29 mouse cellular contexts compared by ENCODE assay signal in the genomic region with DNA sequence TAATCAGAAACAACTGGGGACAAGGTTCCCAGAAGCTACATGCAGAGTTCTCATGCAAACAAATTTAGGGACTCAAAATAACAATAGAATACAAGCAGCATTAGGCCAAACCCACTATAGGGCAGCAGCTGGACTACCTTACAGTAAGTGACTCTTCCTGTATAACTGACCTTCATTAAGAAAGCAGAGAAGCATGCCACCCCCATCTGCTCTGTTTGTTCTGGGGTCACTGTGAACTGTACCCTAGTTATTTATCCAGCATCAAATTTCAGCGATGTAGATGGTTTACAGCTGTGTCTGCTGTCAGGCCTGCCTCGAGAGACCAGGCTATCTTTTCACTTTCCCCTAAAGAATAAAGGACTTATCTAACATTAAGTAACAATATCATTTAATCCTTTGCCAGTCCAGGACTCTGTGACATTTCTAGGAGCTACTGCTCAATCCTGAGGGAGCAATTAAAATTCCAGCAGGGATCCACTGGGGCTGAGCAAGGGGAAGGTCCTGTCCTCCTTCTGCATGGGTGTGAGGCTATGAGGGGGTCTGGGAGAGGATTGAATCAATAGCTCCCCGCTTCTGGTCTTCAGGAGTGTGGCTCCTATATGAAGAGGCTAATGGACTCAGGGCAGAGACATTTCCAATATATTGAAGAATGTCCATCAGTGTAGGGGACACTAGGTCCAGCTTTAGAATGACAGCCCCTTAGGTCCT. TPM values are rescaled to one million over a fixed set of nuclear protein-coding genes. Genes with fewer than 3 reads are reported as not detected.
A peak's percentile ranks its signal among the peaks of the same experiment; 100 is the strongest.
DNase-seq lines count a peak whose midpoint lies in the region; ATAC-seq and TF ChIP-seq lines count a peak whose summit lies in the region.
"Had no signal": no experiment of that assay in that cellular context is flagged by ENCODE, and none has a peak within 500 bp of the region (broad histone marks: within the 10 kb centered on the region; RNA-seq: fewer than 3 reads in every experiment).

No protein-coding gene starts in this region.

- no peak for TF ChIP-seq CTCF in kidney, postnatal 0 days (IDR thresholded peaks at IDR 0.05; ENCODE audit: low read depth)
- no peak for TF ChIP-seq CTCF in stomach, postnatal 0 days (IDR thresholded peaks at IDR 0.05; ENCODE audit: low read depth)

- TF ChIP-seq EP300 in stomach, postnatal 0 days (optimal IDR thresholded peaks at IDR 0.05): no peak

- no peaks in the 10 kb centered on the region for H3K9me3 ChIP-seq in kidney, embryonic 14.5 days (ENCODE audit: control insufficient read depth, low read length)
- no peaks in the 10 kb centered on the region for H3K9me3 ChIP-seq in kidney, postnatal 0 days (replicated peaks; ENCODE audit: low read length)
- H3K9me3 ChIP-seq in stomach, embryonic 16.5 days (replicated peaks; ENCODE audit: control insufficient read depth, low read length): no peaks in the 10 kb centered on the region
- H3K9me3 ChIP-seq in stomach, postnatal 0 days (ENCODE audit: control insufficient read depth, low read length): no peaks in the 10 kb centered on the region
- H3K9me3 ChIP-seq: embryonic facial prominence, embryonic 12.5 days; embryonic facial prominence, embryonic 15.5 days; hindbrain, embryonic 10.5 days; hindbrain, embryonic 13.5 days had no signal

- H3K27me3 ChIP-seq in kidney, embryonic 14.5 days (ENCODE audit: control insufficient read depth, insufficient read depth, low read length): no peaks in the 10 kb centered on the region
- no peaks in the 10 kb centered on the region for H3K27me3 ChIP-seq in kidney, postnatal 0 days (ENCODE audit: insufficient read depth, low read length)
- no peaks in the 10 kb centered on the region for H3K27me3 ChIP-seq in stomach, embryonic 16.5 days (ENCODE audit: control insufficient read depth, insufficient read depth, low read length)
- H3K27me3 ChIP-seq in stomach, postnatal 0 days (ENCODE audit: control insufficient read depth, insufficient read depth, low read length): no peaks in the 10 kb centered on the region
- H3K27me3 ChIP-seq: embryonic facial prominence, embryonic 12.5 days; embryonic facial prominence, embryonic 15.5 days; hindbrain, embryonic 13.5 days had no signal

- DNase-seq in kidney, postnatal 25 days: no peak
- DNase-seq in kidney, postnatal 0 days (ENCODE audit: low spot score): peak; percentile 63
- DNase-seq in kidney, postnatal 10 days: no peak
- DNase-seq in stomach, postnatal 0 days (ENCODE audit: low spot score): no peak
- DNase-seq: adrenal gland, adult 2 months; adrenal gland, postnatal 14 days; cerebellum, adult 11 months; cerebellum, adult 2 months; cerebellum, adult 9-11 months; cerebellum, postnatal 25 days; forebrain, postnatal 0 days; gastrocnemius, adult 2 months; gastrocnemius, postnatal 14 days; heart, adult 2 months; heart, postnatal 36 days had no signal

- no peaks in the 10 kb centered on the region for H3K36me3 ChIP-seq in kidney, embryonic 14.5 days (ENCODE audit: control insufficient read depth, insufficient read depth, low read length)
- no peaks in the 10 kb centered on the region for H3K36me3 ChIP-seq in kidney, postnatal 0 days (ENCODE audit: insufficient read depth, low read length)
- no peaks in the 10 kb centered on the region for H3K36me3 ChIP-seq in stomach, embryonic 16.5 days (ENCODE audit: control insufficient read depth, insufficient read depth, low read length)
- H3K36me3 ChIP-seq in stomach, postnatal 0 days (ENCODE audit: control insufficient read depth, insufficient read depth, low read length): no peaks in the 10 kb centered on the region
- H3K36me3 ChIP-seq: embryonic facial prominence, embryonic 12.5 days; embryonic facial prominence, embryonic 15.5 days; hindbrain, embryonic 10.5 days; hindbrain, embryonic 13.5 days had no signal

- H3K27ac ChIP-seq in kidney, embryonic 14.5 days (ENCODE audit: low read depth, low read length): no peak overlapping the region
- H3K27ac ChIP-seq in kidney, postnatal 0 days: no peak overlapping the region
- no peak overlapping the region for H3K27ac ChIP-seq in stomach, embryonic 16.5 days (ENCODE audit: low read length)
- H3K27ac ChIP-seq in stomach, postnatal 0 days (replicated peaks): no peak overlapping the region
- H3K27ac ChIP-seq: embryonic facial prominence, embryonic 12.5 days; embryonic facial prominence, embryonic 15.5 days; gastrocnemius, adult 2 months; heart, adult 2 months; hindbrain, embryonic 10.5 days; hindbrain, embryonic 13.5 days had no signal

- ATAC-seq in kidney, embryonic 14.5 days (ENCODE audit: low FRiP score, low TSS enrichment): peak; percentile 89
- ATAC-seq in kidney, postnatal 0 days (replicated peaks; ENCODE audit: low FRiP score, low read depth): no peak
- ATAC-seq in stomach, embryonic 16.5 days (ENCODE audit: insufficient read depth, low FRiP score): peak; percentile 21; the same call in 1 of the 2 replicates
- ATAC-seq in stomach, postnatal 0 days (ENCODE audit: low FRiP score, low TSS enrichment): no peak
- ATAC-seq: CD4-positive, CD25-positive, alpha-beta regulatory T cell, adult 4 months; forebrain, embryonic 14.5 days; forebrain, postnatal 0 days; hindbrain, embryonic 16.5 days had no signal

- H3K9ac ChIP-seq in kidney, embryonic 14.5 days (ENCODE audit: low read depth, low read length): no peak overlapping the region
- H3K9ac ChIP-seq in kidney, postnatal 0 days (ENCODE audit: low read depth, low read length): no peak overlapping the region
- no peak overlapping the region for H3K9ac ChIP-seq in stomach, embryonic 16.5 days (ENCODE audit: low read length)
- H3K9ac ChIP-seq in stomach, postnatal 0 days (ENCODE audit: low read length): no peak overlapping the region
- H3K9ac ChIP-seq: embryonic facial prominence, embryonic 12.5 days; embryonic facial prominence, embryonic 15.5 days; forebrain, postnatal 0 days; hindbrain, embryonic 13.5 days had no signal

- H3K4me2 ChIP-seq in kidney, embryonic 14.5 days (replicated peaks; ENCODE audit: low read depth, low read length): no peak overlapping the region
- H3K4me2 ChIP-seq in kidney, postnatal 0 days (ENCODE audit: low read length): no peak overlapping the region
- H3K4me2 ChIP-seq in stomach, embryonic 16.5 days (ENCODE audit: low read depth, low read length): no peak overlapping the region
- no peak overlapping the region for H3K4me2 ChIP-seq in stomach, postnatal 0 days (replicated peaks; ENCODE audit: low read depth)
- H3K4me2 ChIP-seq: embryonic facial prominence, embryonic 12.5 days; embryonic facial prominence, embryonic 15.5 days; heart, embryonic 11.5 days; hindbrain, embryonic 13.5 days had no signal

- WGBS in kidney, embryonic 14.5 days: 37% methylated on average over 3 of the region's 3 CpGs
- WGBS in kidney, postnatal 0 days: 28% methylated on average over 3 of the region's 3 CpGs
- WGBS in stomach, embryonic 16.5 days: 39% methylated on average over 3 of the region's 3 CpGs
- WGBS in stomach, postnatal 0 days: 42% methylated on average over 3 of the region's 3 CpGs

- H3K4me1 ChIP-seq in kidney, embryonic 14.5 days (ENCODE audit: control insufficient read depth, insufficient read depth, low read length): no peaks in the 10 kb centered on the region
- no peaks in the 10 kb centered on the region for H3K4me1 ChIP-seq in kidney, postnatal 0 days (replicated peaks; ENCODE audit: insufficient read depth, low read length)
- no peaks in the 10 kb centered on the region for H3K4me1 ChIP-seq in stomach, embryonic 16.5 days (ENCODE audit: control insufficient read depth, insufficient read depth, low read length)
- no peaks in the 10 kb centered on the region for H3K4me1 ChIP-seq in stomach, postnatal 0 days (replicated peaks; ENCODE audit: control insufficient read depth, insufficient read depth)
- H3K4me1 ChIP-seq: embryonic facial prominence, embryonic 12.5 days; embryonic facial prominence, embryonic 15.5 days; hindbrain, embryonic 13.5 days had no signal

- no peak overlapping the region for H3K4me3 ChIP-seq in kidney, embryonic 14.5 days (ENCODE audit: low read length)
- no peak overlapping the region for H3K4me3 ChIP-seq in kidney, postnatal 0 days (replicated peaks; ENCODE audit: low read depth, low read length)
- no peak overlapping the region for H3K4me3 ChIP-seq in stomach, embryonic 16.5 days (replicated peaks; ENCODE audit: low read length)
- no peak overlapping the region for H3K4me3 ChIP-seq in stomach, postnatal 0 days (ENCODE audit: low read depth, low read length)
- H3K4me3 ChIP-seq: embryonic facial prominence, embryonic 12.5 days; embryonic facial prominence, embryonic 15.5 days; gastrocnemius, adult 2 months; heart, adult 2 months; hindbrain, embryonic 10.5 days; hindbrain, embryonic 13.5 days had no signal

RNA-seq across cellular contexts. Expression of a gene that starts 38.5 kb away (rescaled TPM):
- not detected in 2 replicates for polyA plus RNA-seq in kidney, embryonic 14.5 days (2014; fragmentation: Nextera tagmentation; extraction: Ambion mirVana)
- polyA plus RNA-seq in kidney, postnatal 0 days (2015; fragmentation: Nextera tagmentation; extraction: Ambion mirVana): not detected in 2 replicates
- polyA plus RNA-seq in stomach, embryonic 16.5 days (2015; fragmentation: Nextera tagmentation; extraction: Ambion mirVana): 0.03 TPM in 1 of 2 replicates, not detected in the other
- not detected in 2 replicates for polyA plus RNA-seq in stomach, postnatal 0 days (2015; fragmentation: Nextera tagmentation; extraction: Ambion mirVana)
- polyA plus RNA-seq: adrenal gland, adult 2 months; C2C12; CD4-positive, CD25-positive, alpha-beta regulatory T cell, adult 4 months; embryonic facial prominence, embryonic 15.5 days; forebrain, embryonic 11.5 days; heart, adult 2 months; heart, embryonic 11.5 days; heart, embryonic 14.5 days; heart, postnatal 0 days had no signal

Comparison
In these comparisons a context has a peak if more than half of its experiments do, and no peak if none do; other contexts are left out.
1. ATAC-seq: peak in kidney, embryonic 14.5 days (single experiment) and stomach, embryonic 16.5 days (single experiment); none in kidney, postnatal 0 days (single experiment) and stomach, postnatal 0 days (single experiment).